Mouse (Mus musculus): Measurements from ENCODE around the gene Asic2. TPM values are rescaled to one million over a fixed set of nuclear protein-coding genes. Genes with fewer than 3 reads are reported as not detected.

Asic2 gene
- polyA plus RNA-seq, 1 experiment from 2014 or later = 8.7 TPM

- ATAC-seq (ENCODE audit: low FRiP score, low TSS enrichment) (no peak), DNase-seq (no peak)
- Histone ChIP-seq H3K9me3 (ENCODE audit: control insufficient read depth, low read length) (no peaks in the 10 kb centered on the region), H3K27me3 (ENCODE audit: control insufficient read depth, insufficient read depth, low read length) (no peaks in the 10 kb centered on the region), H3K4me3 (replicated peaks; ENCODE audit: low read depth, low read length) (no peak overlapping the region), H3K9ac (replicated peaks; ENCODE audit: low read length) (no peak overlapping the region), H3K27ac (replicated peaks; ENCODE audit: low read depth, low read length) (no peak overlapping the region), H3K4me2 (ENCODE audit: low read length) (no peak overlapping the region), H3K36me3 (ENCODE audit: control insufficient read depth, insufficient read depth, low read length) (no peaks in the 10 kb centered on the region), H3K4me1 (ENCODE audit: control insufficient read depth, insufficient read depth, low read length) (peaks cover 14% of the 10 kb centered on the region)
- 61% methylated on average over 3 of the region's 3 CpGs for WGBS
Measured at GRCm38 (mm10) chr11:81972044-81972443, 3.8 kb upstream of the Asic2 start.

DNA sequence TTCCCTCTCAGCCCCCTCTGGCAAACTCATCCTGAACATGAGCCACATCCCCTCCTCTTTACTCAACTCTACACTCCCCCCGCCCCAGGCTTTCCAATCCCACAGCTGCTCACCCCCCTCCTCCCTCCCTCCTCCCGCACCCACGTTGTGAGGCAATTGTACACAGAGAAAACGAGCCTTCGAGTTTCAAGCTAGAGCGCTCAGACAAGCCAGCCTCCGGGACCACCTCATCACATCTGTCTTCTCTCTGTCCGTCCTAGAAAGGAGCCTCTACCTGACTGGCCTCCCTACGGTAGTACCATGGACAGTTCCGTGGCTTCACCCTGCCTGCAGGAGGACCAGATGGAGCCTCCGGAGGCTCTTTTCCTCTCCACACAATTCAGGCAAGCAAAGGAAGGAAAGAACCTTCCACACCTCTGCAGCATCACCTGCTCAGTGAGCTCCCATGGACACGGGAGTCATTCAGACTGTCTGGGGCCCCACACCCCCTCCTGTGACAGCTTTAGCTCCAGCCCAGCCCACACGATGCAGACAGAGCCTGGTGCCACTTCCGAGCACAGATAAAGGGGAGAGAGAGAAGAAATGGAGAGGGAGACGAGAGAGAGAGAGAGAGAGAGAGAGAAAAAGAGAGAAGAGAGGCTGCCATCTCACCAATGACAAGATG is 1.5 kb downstream of the Asic2 start:
- Histone ChIP-seq H3K4me3 (replicated peaks; ENCODE audit: low read depth, low read length) (peak overlapping the region; percentile 12; the same call in 1 of the 2 replicates), H3K9me3 (ENCODE audit: control insufficient read depth, low read length) (no peaks in the 10 kb centered on the region), H3K4me1 (ENCODE audit: control insufficient read depth, insufficient read depth, low read length) (peaks cover 35% of the 10 kb centered on the region), H3K27ac (replicated peaks; ENCODE audit: low read depth, low read length) (peak overlapping the region; percentile 27; the same call in 1 of the 2 replicates), H3K36me3 (ENCODE audit: control insufficient read depth, insufficient read depth, low read length) (no peaks in the 10 kb centered on the region), H3K9ac (replicated peaks; ENCODE audit: low read length) (peak overlapping the region; percentile 34; the same call in 1 of the 2 replicates), H3K4me2 (ENCODE audit: low read length) (peak overlapping the region; percentile 83), H3K27me3 (ENCODE audit: control insufficient read depth, insufficient read depth, low read length) (no peaks in the 10 kb centered on the region)
- WGBS = 6% methylated on average over 14 of the region's 15 CpGs
- ATAC-seq (ENCODE audit: low FRiP score, low TSS enrichment) (peak; percentile 27; the same call in 1 of the 2 replicates), DNase-seq (peak; percentile 70)

- H3K4me3 ChIP-seq (replicated peaks; ENCODE audit: low read depth, low read length) = peak overlapping the region; percentile 12; the same call in 1 of the 2 replicates
- H3K9ac ChIP-seq (replicated peaks; ENCODE audit: low read length) = peak overlapping the region; percentile 34; the same call in 1 of the 2 replicates
- H3K9me3 ChIP-seq (ENCODE audit: control insufficient read depth, low read length) = no peaks in the 10 kb centered on the region
- 46% methylated on average over 11 of the region's 11 CpGs for WGBS
- peaks cover 35% of the 10 kb centered on the region for H3K4me1 ChIP-seq (ENCODE audit: control insufficient read depth, insufficient read depth, low read length)
- no peaks in the 10 kb centered on the region for H3K27me3 ChIP-seq (ENCODE audit: control insufficient read depth, insufficient read depth, low read length)
- H3K27ac ChIP-seq (replicated peaks; ENCODE audit: low read depth, low read length) = 0 out of 2 replicates have a peak overlapping the region, but pooled peaks have one; percentile 27
- peak overlapping the region; percentile 83 for H3K4me2 ChIP-seq (ENCODE audit: low read length)
- DNase-seq = no peak
- ATAC-seq (ENCODE audit: low FRiP score, low TSS enrichment) = no peak
- H3K36me3 ChIP-seq (ENCODE audit: control insufficient read depth, insufficient read depth, low read length) = no peaks in the 10 kb centered on the region
Measured at GRCm38 (mm10) chr11:81965653-81966625, 2.3 kb downstream of the Asic2 start.

- Histone ChIP-seq H3K27ac (replicated peaks; ENCODE audit: low read depth, low read length) (no peak overlapping the region), H3K36me3 (ENCODE audit: control insufficient read depth, insufficient read depth, low read length) (no peaks in the 10 kb centered on the region), H3K9ac (replicated peaks; ENCODE audit: low read length) (no peak overlapping the region), H3K27me3 (ENCODE audit: control insufficient read depth, insufficient read depth, low read length) (no peaks in the 10 kb centered on the region), H3K9me3 (ENCODE audit: control insufficient read depth, low read length) (no peaks in the 10 kb centered on the region), H3K4me1 (ENCODE audit: control insufficient read depth, insufficient read depth, low read length) (peaks cover 35% of the 10 kb centered on the region), H3K4me3 (replicated peaks; ENCODE audit: low read depth, low read length) (no peak overlapping the region), H3K4me2 (ENCODE audit: low read length) (no peak overlapping the region)
- ATAC-seq (ENCODE audit: low FRiP score, low TSS enrichment) (no peak), DNase-seq (no peak)
- 42% methylated on average over 4 of the region's 4 CpGs for WGBS
Measured at GRCm38 (mm10) chr11:81964561-81964960, 3.7 kb downstream of the Asic2 start.

DNA sequence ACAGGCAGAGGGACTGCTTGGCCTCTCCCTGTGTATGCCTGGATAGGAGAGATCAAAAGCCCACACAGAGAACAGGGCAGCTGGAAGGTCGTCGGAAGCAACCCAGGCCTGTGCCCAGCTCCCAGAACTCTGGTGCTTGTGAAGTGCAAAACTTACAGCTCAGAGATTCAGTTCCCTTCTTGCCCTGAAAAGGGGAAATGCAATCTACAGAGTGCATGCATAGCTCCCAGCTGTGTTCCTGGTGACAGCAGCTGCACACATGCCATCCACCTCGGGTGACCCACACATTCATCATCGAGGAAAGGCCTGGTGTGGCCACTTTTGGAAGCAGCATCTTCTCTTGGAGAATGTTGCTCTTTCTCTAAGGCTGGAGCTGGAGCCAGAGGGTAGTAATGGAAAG is 13.9 kb downstream of the Asic2 start:
- Histone ChIP-seq H3K4me3 (replicated peaks; ENCODE audit: low read depth, low read length) (no peak overlapping the region), H3K4me2 (ENCODE audit: low read length) (no peak overlapping the region), H3K9ac (replicated peaks; ENCODE audit: low read length) (no peak overlapping the region), H3K27me3 (ENCODE audit: control insufficient read depth, insufficient read depth, low read length) (no peaks in the 10 kb centered on the region), H3K27ac (replicated peaks; ENCODE audit: low read depth, low read length) (no peak overlapping the region), H3K4me1 (ENCODE audit: control insufficient read depth, insufficient read depth, low read length) (no peaks in the 10 kb centered on the region), H3K9me3 (ENCODE audit: control insufficient read depth, low read length) (no peaks in the 10 kb centered on the region), H3K36me3 (ENCODE audit: control insufficient read depth, insufficient read depth, low read length) (no peaks in the 10 kb centered on the region)
- 66% methylated on average over 4 of the region's 4 CpGs for WGBS
- ATAC-seq (ENCODE audit: low FRiP score, low TSS enrichment) (no peak), DNase-seq (no peak)

DNA sequence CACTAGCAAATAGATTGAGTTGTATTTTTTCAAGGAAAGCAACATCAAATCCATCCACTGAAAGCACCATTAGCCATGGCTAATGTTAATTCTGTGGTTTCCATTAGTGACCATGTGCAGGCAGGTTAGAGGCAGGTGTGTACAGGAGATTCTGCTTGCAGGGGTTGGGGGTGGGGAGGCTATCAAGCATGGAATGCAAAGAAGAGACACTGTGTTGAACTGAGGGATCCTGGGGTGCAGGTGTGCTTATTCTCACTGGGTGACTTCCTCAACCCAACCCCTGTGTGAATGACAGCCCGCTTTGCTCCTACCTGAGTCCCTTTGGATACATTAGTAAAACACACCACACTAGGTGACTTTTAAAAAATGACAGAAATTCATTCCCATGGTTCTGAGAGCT is 20.2 kb downstream of the Asic2 start:
- H3K4me2 ChIP-seq (ENCODE audit: low read length) = no peak overlapping the region
- no peaks in the 10 kb centered on the region for H3K27me3 ChIP-seq (ENCODE audit: control insufficient read depth, insufficient read depth, low read length)
- ATAC-seq (ENCODE audit: low FRiP score, low TSS enrichment) (no peak), DNase-seq (no peak)
- no peaks in the 10 kb centered on the region for H3K36me3 ChIP-seq (ENCODE audit: control insufficient read depth, insufficient read depth, low read length)
- H3K9me3 ChIP-seq (ENCODE audit: control insufficient read depth, low read length) = no peaks in the 10 kb centered on the region
- no peak overlapping the region for H3K9ac ChIP-seq (replicated peaks; ENCODE audit: low read length)
- no peaks in the 10 kb centered on the region for H3K4me1 ChIP-seq (ENCODE audit: control insufficient read depth, insufficient read depth, low read length)
- 84% methylated on average over 1 of the region's 1 CpGs for WGBS
- no peak overlapping the region for H3K27ac ChIP-seq (replicated peaks; ENCODE audit: low read depth, low read length)
- H3K4me3 ChIP-seq (replicated peaks; ENCODE audit: low read depth, low read length) = no peak overlapping the region

DNA sequence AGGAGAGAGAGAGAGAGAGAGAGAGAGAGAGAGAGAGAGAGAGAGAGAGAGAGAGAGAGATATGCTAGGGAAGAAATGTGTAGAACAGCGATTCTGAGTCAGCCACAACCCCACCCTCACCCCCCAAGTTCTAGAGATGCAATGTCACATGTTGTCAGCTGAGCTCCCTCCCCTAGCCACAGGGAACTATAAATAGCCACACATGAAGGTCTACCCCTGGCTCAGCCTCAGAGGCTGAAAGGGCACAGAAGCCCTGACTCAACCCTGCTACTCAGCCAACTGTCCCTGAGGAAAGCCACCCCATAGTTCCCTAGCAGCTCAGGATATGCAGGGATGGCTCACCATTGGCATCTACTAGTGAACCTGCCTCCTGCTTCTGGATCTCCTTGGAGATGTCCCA is 26.1 kb downstream of the Asic2 start:
- WGBS = 95% methylated on average over 1 of the region's 1 CpGs
- no peak for ATAC-seq (ENCODE audit: low FRiP score, low TSS enrichment)
- no peak overlapping the region for H3K4me3 ChIP-seq (replicated peaks; ENCODE audit: low read depth, low read length)

DNA sequence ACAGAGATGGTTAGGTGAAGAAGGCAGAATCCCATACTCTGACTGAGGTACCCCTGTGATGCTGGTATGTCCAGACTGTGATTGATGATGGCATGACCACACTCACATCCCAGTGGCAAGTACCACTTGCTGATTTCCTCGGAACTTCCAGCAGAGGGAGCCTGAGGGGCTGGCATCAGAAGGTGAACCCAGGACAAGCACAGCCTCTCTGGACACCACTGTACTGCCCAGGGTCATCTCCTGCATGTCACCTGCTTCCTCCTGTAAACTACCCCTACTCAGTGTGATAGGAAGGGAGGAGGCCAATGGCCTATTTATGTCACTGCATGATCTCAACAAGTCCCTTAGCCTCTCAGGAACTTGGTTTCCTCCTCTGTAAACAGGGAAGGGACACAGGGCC is 27.3 kb downstream of the Asic2 start:
- Histone ChIP-seq H3K9me3 (ENCODE audit: control insufficient read depth, low read length) (no peaks in the 10 kb centered on the region), H3K4me1 (ENCODE audit: control insufficient read depth, insufficient read depth, low read length) (no peaks in the 10 kb centered on the region), H3K27me3 (ENCODE audit: control insufficient read depth, insufficient read depth, low read length) (no peaks in the 10 kb centered on the region), H3K4me2 (ENCODE audit: low read length) (no peak overlapping the region), H3K9ac (replicated peaks; ENCODE audit: low read length) (no peak overlapping the region), H3K36me3 (ENCODE audit: control insufficient read depth, insufficient read depth, low read length) (no peaks in the 10 kb centered on the region), H3K27ac (replicated peaks; ENCODE audit: low read depth, low read length) (no peak overlapping the region), H3K4me3 (replicated peaks; ENCODE audit: low read depth, low read length) (no peak overlapping the region)
- WGBS = 12% methylated on average over 1 of the region's 1 CpGs
- ATAC-seq (ENCODE audit: low FRiP score, low TSS enrichment) (no peak), DNase-seq (peak; percentile 44)

More for the DNA sequence above, 26.1 kb downstream of the Asic2 start:
- no peaks in the 10 kb centered on the region for H3K36me3 ChIP-seq (ENCODE audit: control insufficient read depth, insufficient read depth, low read length)
- DNase-seq = no peak
- no peak overlapping the region for H3K9ac ChIP-seq (replicated peaks; ENCODE audit: low read length)
- H3K27me3 ChIP-seq (ENCODE audit: control insufficient read depth, insufficient read depth, low read length) = no peaks in the 10 kb centered on the region
- no peak overlapping the region for H3K4me2 ChIP-seq (ENCODE audit: low read length)
- no peaks in the 10 kb centered on the region for H3K9me3 ChIP-seq (ENCODE audit: control insufficient read depth, low read length)
- no peaks in the 10 kb centered on the region for H3K4me1 ChIP-seq (ENCODE audit: control insufficient read depth, insufficient read depth, low read length)
- H3K27ac ChIP-seq (replicated peaks; ENCODE audit: low read depth, low read length) = no peak overlapping the region
